10 mouse cellular contexts compared by ENCODE assay signal in genomic region chr6:126502691-126503301, GRCm38 (mm10). TPM values are rescaled to one million over a fixed set of nuclear protein-coding genes. Genes with fewer than 3 reads are reported as not detected.
DNase-seq lines count a peak whose midpoint lies in the region; ATAC-seq and TF ChIP-seq lines count a peak whose summit lies in the region.
"Had no signal": no experiment of that assay in that cellular context is flagged by ENCODE, and none has a peak within 500 bp of the region (broad histone marks: within the 10 kb centered on the region; RNA-seq: fewer than 3 reads in every experiment).

No protein-coding gene starts in this region.

- no peaks in the 10 kb centered on the region for H3K27me3 ChIP-seq in kidney, postnatal 0 days (ENCODE audit: insufficient read depth, low read length)
- H3K27me3 ChIP-seq in stomach, postnatal 0 days (ENCODE audit: control insufficient read depth, insufficient read depth, low read length): no peaks in the 10 kb centered on the region

- H3K9ac ChIP-seq in kidney, postnatal 0 days (ENCODE audit: low read depth, low read length): no peak overlapping the region
- 0 out of 2 replicates have a peak overlapping the region, but pooled peaks have one; percentile 18 for H3K9ac ChIP-seq in stomach, postnatal 0 days (ENCODE audit: low read length)

- H3K4me1 ChIP-seq in lung, adult 2 months (ENCODE audit: control insufficient read depth, insufficient read depth, low read length): no peaks in the 10 kb centered on the region
- no peaks in the 10 kb centered on the region for H3K4me1 ChIP-seq in kidney, postnatal 0 days (replicated peaks; ENCODE audit: insufficient read depth, low read length)
- no peaks in the 10 kb centered on the region for H3K4me1 ChIP-seq in stomach, postnatal 0 days (replicated peaks; ENCODE audit: control insufficient read depth, insufficient read depth)

- WGBS in lung, adult 2 months: 33% methylated on average over 9 of the region's 9 CpGs
- WGBS in kidney, postnatal 0 days: 27% methylated on average over 9 of the region's 9 CpGs
- WGBS in stomach, postnatal 0 days: 46% methylated on average over 9 of the region's 9 CpGs

- DNase-seq in adrenal gland, adult (ENCODE audit: inconsistent age in 2 of 2, low spot score in 1 of 2): peak; percentile 16 to 22
- no peak for DNase-seq in adrenal gland, postnatal 10 days
- peak; percentile 37 to 55 for DNase-seq in lung, adult 18-20 months
- no peak for DNase-seq in lung, adult 2 months
- peak; percentile 12 for DNase-seq in kidney, postnatal 0 days (ENCODE audit: low spot score)
- no peak for DNase-seq in stomach, postnatal 0 days (ENCODE audit: low spot score)
- DNase-seq in cerebellum, postnatal 14 days: no peak
- no peak for DNase-seq in cerebellum, adult 11-12 months
- DNase-seq: gastrocnemius, postnatal 25 days had no signal

- H3K27ac ChIP-seq in kidney, postnatal 0 days: no peak overlapping the region
- no peak overlapping the region for H3K27ac ChIP-seq in stomach, postnatal 0 days (replicated peaks)

- no peak for TF ChIP-seq POLR2A in lung, adult 2 months (IDR thresholded peaks at IDR 0.05; ENCODE audit: borderline replicate concordance, extremely low read depth, low read depth, low read length)

- no peak overlapping the region for H3K4me2 ChIP-seq in kidney, postnatal 0 days (ENCODE audit: low read length)
- H3K4me2 ChIP-seq in stomach, postnatal 0 days (replicated peaks; ENCODE audit: low read depth): no peak overlapping the region

- no peak overlapping the region for H3K4me3 ChIP-seq in lung, adult 2 months (replicated peaks; ENCODE audit: extremely low read depth, low read depth, low read length)
- no peak overlapping the region for H3K4me3 ChIP-seq in kidney, postnatal 0 days (replicated peaks; ENCODE audit: low read depth, low read length)
- no peak overlapping the region for H3K4me3 ChIP-seq in stomach, postnatal 0 days (ENCODE audit: low read depth, low read length)

- no peak for TF ChIP-seq CTCF in lung, adult 2 months (IDR thresholded peaks at IDR 0.05; ENCODE audit: insufficient read depth, low read length)
- TF ChIP-seq CTCF in kidney, postnatal 0 days (IDR thresholded peaks at IDR 0.05; ENCODE audit: low read depth): no peak
- TF ChIP-seq CTCF in stomach, postnatal 0 days (IDR thresholded peaks at IDR 0.05; ENCODE audit: low read depth): no peak

- ATAC-seq in kidney, postnatal 0 days (replicated peaks; ENCODE audit: low FRiP score, low read depth): no peak
- ATAC-seq in stomach, postnatal 0 days (ENCODE audit: low FRiP score, low TSS enrichment): no peak
- ATAC-seq: intestine, postnatal 0 days had no signal

- TF ChIP-seq EP300 in stomach, postnatal 0 days (optimal IDR thresholded peaks at IDR 0.05): no peak

- H3K9me3 ChIP-seq in kidney, postnatal 0 days (replicated peaks; ENCODE audit: low read length): no peaks in the 10 kb centered on the region
- no peaks in the 10 kb centered on the region for H3K9me3 ChIP-seq in stomach, postnatal 0 days (ENCODE audit: control insufficient read depth, low read length)

- H3K36me3 ChIP-seq in kidney, postnatal 0 days (ENCODE audit: insufficient read depth, low read length): no peaks in the 10 kb centered on the region
- H3K36me3 ChIP-seq in stomach, postnatal 0 days (ENCODE audit: control insufficient read depth, insufficient read depth, low read length): no peaks in the 10 kb centered on the region

RNA-seq across cellular contexts. Expression of gene Kcna5, which starts 32.4 kb away (rescaled TPM):
- 10 to 100 TPM in 1 of 2 experiments, 1 to 10 TPM in 1; 5.1 to 10.1 TPM for total RNA-seq in adrenal gland, postnatal 10 days (2021)
- 1.1 and 1.4 TPM in 2 replicates for polyA plus RNA-seq in lung, adult 2 months (2012; rRNA removed)
- polyA plus RNA-seq in kidney, postnatal 0 days (2015; fragmentation: Nextera tagmentation; extraction: Ambion mirVana): 3.0 and 3.5 TPM in 2 replicates
- polyA plus RNA-seq in stomach, postnatal 0 days (2015; fragmentation: Nextera tagmentation; extraction: Ambion mirVana): 3.2 and 3.5 TPM in 2 replicates

Comparison
In these comparisons a context has a peak if more than half of its experiments do, and no peak if none do; other contexts are left out.
1. DNase-seq: peak in adrenal gland, adult (2 of 2), lung, adult 18-20 months (2 of 2) and kidney, postnatal 0 days (single experiment); none in adrenal gland, postnatal 10 days (single experiment), lung, adult 2 months (single experiment), stomach, postnatal 0 days (single experiment), cerebellum, postnatal 14 days (0 of 2) and cerebellum, adult 11-12 months (single experiment).